Mouse (Mus musculus) testis, adult 2 months (tissue): ENCODE measurements around the gene Hoxa1.

Experiments
- CTCF ChIP-seq: fragments of 200-500 bp; IDR thresholded peaks from 2 replicates; pipeline ENCODE4 v1.5.1; 2012; ENCODE audit warnings: low read depth, mild to moderate bottlenecking, inconsistent platforms, low read length, moderate library complexity; ENCODE audit not compliant: control insufficient read depth, insufficient read depth, insufficient replicate concordance
- POLR2A ChIP-seq: fragments of 200-500 bp; IDR thresholded peaks from 2 replicates; pipeline ENCODE4 v1.6.1; 2012; ENCODE audit warnings: low read depth, mild to moderate bottlenecking, inconsistent platforms, low read length, moderate library complexity; ENCODE audit not compliant: control insufficient read depth

GRCm38 (mm10) chr6:52202362-52203120, 44.4 kb upstream of the Hoxa1 start:
- no peak for TF ChIP-seq CTCF
- TF ChIP-seq POLR2A = no peak
